Mouse (Mus musculus) 3T3-L1 (cell line): ENCODE measurements around the gene Fam189a1.

Source experiments
- DNase-seq: peaks from one replicate; pipeline ENCODE4 v3.0.0-alpha.2; 2015; ENCODE audit warnings: low read depth, low spot score

The Fam189a1 gene

DNA sequence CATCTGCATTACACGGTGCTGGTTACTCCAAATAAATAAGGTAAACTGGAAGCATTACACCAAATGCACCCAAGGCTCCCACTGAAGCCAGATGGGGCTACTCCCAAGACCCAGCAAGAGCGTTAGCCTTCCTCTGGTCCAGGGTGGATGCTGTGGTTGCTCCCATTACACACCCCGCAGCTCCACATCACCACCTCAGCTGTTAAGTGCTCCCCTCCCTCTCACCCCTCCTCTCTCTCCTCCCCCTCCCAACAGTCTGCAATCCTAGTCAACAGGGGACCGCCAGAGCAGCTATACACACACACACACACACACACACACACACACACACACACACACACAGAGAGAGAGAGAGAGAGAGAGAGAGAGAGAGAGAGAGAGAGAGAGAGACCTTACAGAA is 109.7 kb downstream of the Fam189a1 start:
- no peak for DNase-seq

- peak; percentile 32 for DNase-seq
Measured at GRCm38 (mm10) chr7:65044280-65044679, 112.1 kb downstream of the Fam189a1 start.

DNA sequence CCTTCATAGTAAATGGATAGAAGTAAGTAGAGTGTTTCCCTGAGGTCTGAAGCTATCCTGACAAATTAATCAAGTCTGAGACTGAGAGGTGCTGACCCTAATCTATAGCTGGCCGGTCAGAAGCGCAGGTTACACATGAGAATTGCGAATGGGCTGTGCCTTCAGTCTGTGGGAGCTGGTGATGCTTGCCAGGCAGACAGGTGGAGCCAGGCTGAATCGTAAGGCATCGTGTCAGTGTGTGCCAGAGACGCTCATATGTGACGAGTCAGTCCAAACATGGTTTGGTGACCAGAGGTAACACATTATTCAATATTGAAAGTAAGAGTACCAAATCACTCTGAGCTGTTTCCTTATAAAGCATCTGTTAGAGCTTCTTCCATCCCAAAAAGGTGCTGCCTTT is 115.3 kb downstream of the Fam189a1 start:
- DNase-seq: no peak

DNA sequence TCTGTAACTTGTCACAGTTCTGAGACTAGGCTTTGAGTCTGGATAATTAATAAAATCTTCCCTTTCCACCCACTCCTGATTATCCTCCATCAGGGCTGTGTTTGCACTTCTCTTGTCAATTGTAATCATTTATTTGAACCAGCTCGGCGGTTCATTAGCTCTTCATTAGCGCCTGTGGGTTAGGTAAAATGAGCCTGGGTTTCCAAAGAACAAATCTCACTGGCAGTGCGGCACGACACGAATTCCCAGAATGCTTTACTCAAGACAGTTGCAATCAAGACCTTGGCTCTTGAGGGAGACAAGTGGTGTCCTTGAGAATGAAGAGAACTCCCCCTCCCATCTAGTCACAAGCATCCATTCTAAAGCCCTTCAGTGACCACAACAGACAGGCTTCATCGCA is 124.6 kb downstream of the Fam189a1 start:
- no peak for DNase-seq

DNA sequence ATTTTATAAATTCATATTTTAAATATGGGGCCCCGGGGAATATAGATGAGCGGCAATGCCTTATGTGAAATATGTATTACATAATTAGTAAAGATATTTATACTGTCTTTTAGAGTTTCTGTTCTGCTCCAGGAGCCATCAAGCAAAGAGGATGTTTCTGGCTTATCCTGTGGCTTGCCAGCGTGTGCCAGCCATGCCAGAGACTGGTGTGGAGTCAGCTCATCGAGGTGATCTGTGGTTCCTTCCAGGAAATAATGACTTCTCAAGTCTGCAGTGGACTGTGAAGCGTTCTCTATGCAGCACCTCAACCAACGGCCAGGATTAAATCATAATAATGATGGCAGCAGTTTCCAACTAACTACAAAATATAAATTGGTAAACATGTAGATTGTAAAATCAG is 125.2 kb downstream of the Fam189a1 start:
- DNase-seq: no peak

DNA sequence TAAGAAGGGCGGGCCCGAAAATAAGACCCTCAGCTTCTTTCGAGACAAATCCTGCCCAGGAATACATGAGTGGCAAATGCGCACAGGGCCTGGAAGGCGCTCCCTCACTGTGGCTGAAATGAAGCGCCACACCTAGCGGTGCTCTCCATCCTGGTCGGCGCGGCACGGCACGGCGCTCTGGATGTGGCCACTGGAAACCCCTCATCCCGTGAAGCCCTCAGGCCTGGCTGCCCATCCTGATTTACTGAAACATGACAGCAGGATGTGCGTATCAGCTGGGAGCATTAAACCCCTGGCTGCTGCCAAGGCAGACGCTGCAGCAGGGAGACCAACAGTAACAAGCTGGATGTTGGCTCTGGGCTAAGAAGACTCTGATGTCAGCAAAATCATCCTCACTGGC is 126.4 kb downstream of the Fam189a1 start:
- DNase-seq: no peak

DNA sequence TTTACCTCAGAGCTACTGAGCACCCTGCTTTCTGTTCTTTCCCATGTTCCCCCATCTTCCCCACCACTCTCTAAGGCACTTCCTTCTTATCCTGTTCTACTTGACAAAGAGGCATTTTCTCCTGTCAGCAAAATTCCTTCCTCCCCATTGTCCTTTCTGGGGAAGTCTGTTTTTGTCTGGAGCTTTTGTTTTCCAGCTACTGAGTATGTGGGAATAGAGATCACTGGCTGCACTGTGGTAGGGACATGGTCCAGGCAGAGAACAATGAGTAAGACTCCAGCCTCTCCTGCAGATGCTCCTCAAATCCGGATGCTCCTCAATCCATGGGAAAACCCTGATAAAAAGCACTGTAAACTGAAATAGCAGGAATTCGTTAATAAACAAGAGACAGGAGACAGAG is 135.1 kb downstream of the Fam189a1 start:
- no peak for DNase-seq

DNA sequence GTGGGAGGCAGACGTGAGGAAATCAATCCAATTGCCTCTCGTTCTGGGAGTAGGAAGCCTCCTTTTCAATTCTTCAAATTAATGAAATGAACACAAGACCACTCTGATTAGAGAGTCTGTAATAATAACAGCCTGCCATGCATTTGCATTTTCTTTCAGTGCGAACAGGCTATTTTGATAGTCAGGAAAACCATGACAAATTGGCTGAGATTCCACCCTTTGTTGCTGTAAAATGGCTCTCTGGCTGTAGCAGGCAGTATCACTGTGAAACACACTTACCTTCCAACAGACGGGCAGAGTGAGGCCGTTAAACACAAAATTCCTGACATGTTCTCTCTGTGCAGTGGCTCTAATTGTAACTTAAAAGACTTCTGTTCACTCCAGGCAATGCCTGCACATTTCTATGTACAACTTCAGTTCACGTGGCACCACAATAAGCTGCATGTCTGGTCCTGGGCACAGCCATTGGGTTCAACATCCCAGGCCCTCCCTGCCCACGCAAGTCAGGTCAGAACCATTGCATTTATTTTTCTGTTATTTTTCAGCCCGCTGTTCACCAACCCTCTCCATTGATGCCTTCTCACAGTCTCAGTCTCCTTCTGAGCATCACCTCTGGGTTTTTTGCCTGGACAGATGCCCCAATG is 138.2 kb downstream of the Fam189a1 start:
- DNase-seq: no peak

- DNase-seq: no peak
Measured at GRCm38 (mm10) chr7:65017348-65017747, 139.0 kb downstream of the Fam189a1 start.

- no peak for DNase-seq
Measured at GRCm38 (mm10) chr7:65011133-65011532, 145.2 kb downstream of the Fam189a1 start.

DNA sequence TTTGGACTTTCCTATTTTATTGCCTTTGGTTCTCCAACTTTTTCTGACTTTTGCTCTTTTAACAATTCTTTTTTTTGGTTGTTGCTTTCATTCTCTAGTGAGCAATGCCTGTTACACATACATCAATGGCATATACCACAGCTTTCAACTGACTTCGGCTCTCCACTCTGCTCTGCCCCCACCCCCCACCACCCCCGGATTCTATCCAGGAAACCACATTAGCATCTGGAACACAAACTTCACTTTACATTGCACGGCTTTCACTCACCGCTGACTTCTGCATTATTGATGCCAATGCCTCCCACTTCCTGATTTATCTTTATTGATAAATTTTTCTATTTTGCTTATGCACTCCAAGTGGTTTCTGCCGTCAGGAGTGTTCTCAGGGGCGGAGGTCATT is 146.1 kb downstream of the Fam189a1 start:
- no peak for DNase-seq

GRCm38 (mm10) chr7:65005731-65006130 is 150.6 kb downstream of the Fam189a1 start:
- no peak for DNase-seq

GRCm38 (mm10) chr7:64999718-65000214 is 156.6 kb downstream of the Fam189a1 start:
- no peak for DNase-seq

DNA sequence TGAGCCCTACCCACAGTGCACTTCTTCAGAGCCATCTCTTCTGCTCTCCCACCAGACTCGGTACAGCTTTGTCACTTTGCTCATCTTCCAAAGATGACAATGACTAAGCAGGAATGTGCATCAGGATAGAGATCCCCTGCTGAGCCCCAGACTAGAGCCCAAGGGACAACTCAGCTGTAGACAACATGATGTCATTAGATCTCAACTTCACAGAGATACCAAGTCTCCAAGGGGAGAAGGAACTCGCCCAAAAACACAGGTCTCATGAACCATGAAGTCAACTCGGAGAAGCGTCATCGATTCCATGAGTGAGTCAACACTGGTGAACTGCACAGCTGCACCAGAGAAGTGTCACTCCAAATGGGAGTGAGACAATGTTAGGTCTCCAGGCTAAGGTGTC is 158.6 kb downstream of the Fam189a1 start:
- no peak for DNase-seq

- DNase-seq: no peak
Measured at GRCm38 (mm10) chr7:64995946-64996444, 160.4 kb downstream of the Fam189a1 start.

DNA sequence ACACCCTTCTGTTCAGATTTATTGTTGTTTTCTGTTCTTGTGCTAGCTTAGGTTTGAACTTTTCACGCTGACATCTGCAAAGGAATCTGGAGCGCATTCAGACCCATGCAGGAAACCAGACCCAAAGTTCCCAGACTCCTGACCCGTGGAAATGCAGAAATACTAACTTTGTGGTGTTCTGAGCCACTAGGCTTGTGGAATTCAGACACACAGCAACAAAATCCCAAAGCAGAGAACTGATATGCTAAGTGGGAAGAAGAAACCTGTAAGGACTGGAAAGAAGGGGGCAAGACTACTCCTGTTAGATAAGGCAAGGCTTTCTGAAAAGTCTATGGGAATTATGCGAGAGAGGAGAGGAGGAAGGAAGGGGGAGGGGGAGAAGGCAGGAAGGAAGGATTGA is 167.0 kb downstream of the Fam189a1 start:
- no peak for DNase-seq

GRCm38 (mm10) chr7:64988015-64988414 is 168.4 kb downstream of the Fam189a1 start:
- DNase-seq: no peak

DNA sequence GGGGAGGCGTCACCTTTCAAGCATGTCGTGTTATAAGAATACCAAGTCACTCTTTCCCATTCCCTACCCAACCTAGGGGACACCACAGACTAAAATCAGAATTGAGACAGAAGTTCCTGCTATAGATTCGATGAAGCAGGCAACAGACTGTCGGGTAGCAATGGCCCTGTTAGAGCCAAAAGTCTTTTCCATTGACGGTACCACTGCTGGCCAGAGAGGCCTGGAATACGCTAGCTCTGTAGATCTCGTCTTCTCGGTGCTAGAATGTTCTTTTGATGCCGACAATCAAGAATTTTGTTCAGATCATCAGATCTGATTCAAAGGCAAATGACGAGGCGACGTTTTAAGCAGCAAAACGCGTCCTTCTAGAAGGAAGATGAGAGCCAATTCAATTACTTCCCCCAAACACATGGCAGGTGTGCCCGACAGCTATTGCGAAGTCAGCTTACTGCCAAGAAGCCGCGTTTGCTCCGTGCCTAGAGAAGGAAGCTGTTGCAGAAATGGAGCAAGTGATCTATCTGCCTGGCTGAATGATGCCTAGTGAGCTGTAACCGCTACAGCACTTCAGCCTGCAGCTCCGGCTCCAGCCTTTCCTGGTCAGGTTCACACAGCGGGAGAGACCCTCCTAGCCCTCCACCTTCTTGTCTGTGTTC is 171.8 kb downstream of the Fam189a1 start:
- DNase-seq: no peak

DNA sequence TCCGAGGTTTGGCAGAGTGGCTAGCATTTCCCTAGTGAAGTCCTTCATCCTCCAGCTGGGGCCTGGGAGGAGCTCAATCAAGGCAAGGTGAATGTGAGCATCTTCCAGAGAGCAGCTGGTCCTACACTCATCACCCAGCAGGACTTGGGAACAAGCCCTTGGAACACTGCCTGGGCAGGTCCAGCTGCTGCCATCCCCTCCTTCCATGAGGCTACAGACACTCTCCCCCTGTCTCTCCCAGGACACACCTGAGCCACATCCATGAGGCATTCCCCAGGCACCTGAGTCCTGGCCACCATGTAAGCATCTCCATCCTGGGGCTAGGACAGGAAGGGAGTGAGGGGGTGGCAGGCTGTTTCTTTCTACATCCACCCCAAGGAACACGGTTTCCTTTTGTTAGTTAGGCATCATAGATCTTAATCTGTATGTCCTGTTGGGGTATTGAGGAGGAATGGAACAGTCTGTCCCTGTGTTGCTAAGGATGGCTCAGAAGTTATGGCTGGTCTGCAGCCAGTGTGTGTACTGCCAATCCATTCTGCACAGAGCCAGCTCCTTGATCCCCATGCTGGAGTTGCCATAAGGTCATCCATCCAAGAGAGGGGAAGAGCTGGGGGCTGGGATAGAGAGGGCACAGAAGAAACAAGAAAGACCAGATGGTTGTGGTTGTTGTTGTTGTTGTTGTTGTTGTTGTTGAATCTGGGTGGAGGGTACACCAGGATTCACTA is 174.7 kb downstream of the Fam189a1 start:
- no peak for DNase-seq

DNA sequence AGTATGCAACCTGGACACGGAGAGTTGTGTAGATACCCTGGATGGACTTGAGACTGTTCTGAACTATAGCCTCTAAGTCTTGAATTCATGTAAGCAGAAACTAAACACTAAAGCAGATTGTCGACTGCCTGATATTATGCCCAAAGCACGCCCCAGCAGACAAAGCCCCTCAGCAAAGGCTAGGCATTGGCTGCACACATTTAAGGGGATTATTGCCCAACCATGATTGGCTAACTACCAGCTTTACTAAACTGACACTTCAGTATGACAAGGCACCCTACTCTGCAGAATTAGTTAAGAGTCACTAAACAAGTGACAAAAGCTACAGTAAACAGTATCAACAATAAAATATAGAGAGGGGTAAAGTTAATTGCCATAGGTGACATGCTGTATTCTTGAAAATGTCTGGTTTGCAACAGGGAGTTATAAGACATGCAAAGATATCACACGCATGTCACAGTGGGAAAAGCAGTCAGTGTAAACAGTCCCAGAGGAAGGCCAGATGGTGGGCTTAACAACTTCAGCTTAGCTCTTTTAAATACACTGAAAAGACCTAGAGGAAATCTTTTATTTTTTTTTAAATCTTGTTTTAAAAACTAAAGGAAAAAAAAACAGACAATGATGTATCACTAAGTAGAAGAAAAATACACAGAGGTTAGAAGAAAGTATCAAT is 182.6 kb downstream of the Fam189a1 start:
- no peak for DNase-seq

GRCm38 (mm10) chr7:64962128-64962527 is 194.2 kb downstream of the Fam189a1 start:
- DNase-seq: no peak

GRCm38 (mm10) chr7:64959087-64959486 is 197.3 kb downstream of the Fam189a1 start:
- DNase-seq: no peak
